Mouse (Mus musculus) myocyte (in vitro differentiated cells): ENCODE results near the gene Mxd4. TPM values are rescaled to one million over a fixed set of nuclear protein-coding genes. Genes with fewer than 3 reads are reported as not detected.

Experiments used
- H3K27me3 ChIP-seq: one replicate; pipeline ENCODE4 v1.6.1; 2011; ENCODE audit not compliant: control insufficient read depth, insufficient read depth, insufficient read length
- H3K36me3 ChIP-seq: one replicate; pipeline ENCODE4 v1.6.1; 2011; ENCODE audit not compliant: control insufficient read depth, insufficient read depth
- H3K4me2 ChIP-seq: one replicate; pipeline ENCODE4 v1.6.1; 2011; ENCODE audit warnings: low read depth, control low read depth
- H3K4me3 ChIP-seq: one replicate; pipeline ENCODE4 v1.5.1; 2011; ENCODE audit warnings: mild to moderate bottlenecking, control low read depth, moderate library complexity
- H3K79me2 ChIP-seq: one replicate; pipeline ENCODE4 v1.6.1; 2011; ENCODE audit not compliant: control insufficient read depth, insufficient read depth
- H3ac ChIP-seq: one replicate; pipeline ENCODE4 v1.6.1; 2011; ENCODE audit not compliant: control insufficient read depth, insufficient read length
- CEBPB ChIP-seq: IDR thresholded peaks from 2 replicates; pipeline ENCODE4 v1.6.1; 2011; ENCODE audit warnings: mild to moderate bottlenecking, moderate library complexity; ENCODE audit not compliant: poor library complexity, insufficient read depth, severe bottlenecking
- E2F4 ChIP-seq: IDR thresholded peaks from one replicate; pipeline ENCODE4 v1.6.1; 2011; ENCODE audit warnings: mild to moderate bottlenecking, control low read depth, moderate library complexity; ENCODE audit not compliant: insufficient read depth
- MAX ChIP-seq: IDR thresholded peaks from one replicate; pipeline ENCODE4 v1.6.1; 2011; ENCODE audit warnings: low read depth, mild to moderate bottlenecking, control low read depth
- MYOD1 ChIP-seq, 3 experiments: IDR thresholded peaks; one replicate each; pipeline ENCODE4 v1.6.1; 2011; ENCODE audit warnings: control low read depth in 2 of 3, low read depth in 2 of 3, mild to moderate bottlenecking in 2 of 3, moderate library complexity in 1 of 3; ENCODE audit not compliant: insufficient read length in 2 of 3, control insufficient read depth in 1 of 3
- MYOG ChIP-seq, 3 experiments: IDR thresholded peaks; one replicate each; pipeline ENCODE4 v1.6.1; 2011; ENCODE audit warnings: control low read depth in 2 of 3, low read depth in 2 of 3, mild to moderate bottlenecking in 2 of 3; ENCODE audit not compliant: insufficient read length in 2 of 3, control insufficient read depth in 1 of 3, insufficient read depth in 1 of 3
- POLR2A ChIP-seq: IDR thresholded peaks from one replicate; pipeline ENCODE4 v1.6.1; 2011; ENCODE audit warnings: low read depth, mild to moderate bottlenecking, control low read depth, moderate library complexity; ENCODE audit not compliant: insufficient read length
- POLR2AphosphoS2 ChIP-seq: IDR thresholded peaks from one replicate; pipeline ENCODE4 v1.6.1; 2011; ENCODE audit warnings: low read depth, control low read depth; ENCODE audit not compliant: insufficient read length
- REST ChIP-seq: IDR thresholded peaks from one replicate; pipeline ENCODE4 v1.6.1; 2011; ENCODE audit warnings: mild to moderate bottlenecking, control low read depth, moderate library complexity; ENCODE audit not compliant: insufficient read depth, insufficient read length
- SRF ChIP-seq: IDR thresholded peaks from one replicate; pipeline ENCODE4 v1.6.1; 2011; ENCODE audit warnings: low read depth; ENCODE audit not compliant: control insufficient read depth, insufficient read length
- TCF12 ChIP-seq: IDR thresholded peaks from one replicate; pipeline ENCODE4 v1.6.1; 2011; ENCODE audit warnings: mild to moderate bottlenecking, control low read depth; ENCODE audit not compliant: poor library complexity, insufficient read depth, severe bottlenecking
- TCF3 ChIP-seq: IDR thresholded peaks from one replicate; pipeline ENCODE4 v1.6.1; 2011; ENCODE audit warnings: low read depth, control low read depth; ENCODE audit not compliant: insufficient read length
- USF1 ChIP-seq: IDR thresholded peaks from one replicate; pipeline ENCODE4 v1.6.1; 2011; ENCODE audit warnings: low read depth, mild to moderate bottlenecking, control low read depth, moderate library complexity
- polyA plus RNA-seq: library from polyadenylated mRNA; unstranded; fragments of >200 nt; fragmentation: generic; extraction: Trizol; gene quantifications from one replicate; pipeline ENCODE4 v1.2.1, GENCODE M21; 2012; ENCODE audit warnings: missing spikeins

Mxd4 gene
- polyA plus RNA-seq, 1 experiment, result 26.4 TPM

GRCm38 (mm10) chr5:34175403-34175694 lies 12.2 kb downstream of the Mxd4 start:
- Histone ChIP-seq H3K36me3 (no peaks in the 10 kb centered on the region), H3K79me2 (no peaks in the 10 kb centered on the region), H3K4me3 (no peak overlapping the region), H3K27me3 (no peaks in the 10 kb centered on the region), H3K4me2 (no peak overlapping the region), H3ac (no peak overlapping the region)
- TF ChIP-seq CEBPB, result no peak
- no peak for TF ChIP-seq REST
- TF ChIP-seq MYOG (IDR thresholded peaks at IDR 0.05; ENCODE audit: control insufficient read depth in 1 of 3, insufficient read depth in 1 of 3, insufficient read length in 2 of 3, low read depth in 2 of 3), result no peak
- TF ChIP-seq MAX, result no peak
- TF ChIP-seq E2F4, result no peak
- TF ChIP-seq POLR2A, result no peak
- no peak for TF ChIP-seq USF1
- no peak for TF ChIP-seq POLR2AphosphoS2
- no peak for TF ChIP-seq MYOD1 (IDR thresholded peaks at IDR 0.05; ENCODE audit: control insufficient read depth in 1 of 3, insufficient read length in 2 of 3, low read depth in 2 of 3)
- TF ChIP-seq TCF12, result no peak
- no peak for TF ChIP-seq TCF3
- no peak for TF ChIP-seq SRF

GRCm38 (mm10) chr5:34174550-34175402 lies 12.7 kb downstream of the Mxd4 start:
- no peak overlapping the region for H3K4me2 ChIP-seq
- TF ChIP-seq E2F4 (no peak), TCF12 (no peak), MYOD1 (IDR thresholded peaks at IDR 0.05; ENCODE audit: control insufficient read depth in 1 of 3, insufficient read length in 2 of 3, low read depth in 2 of 3) (no peak), CEBPB (no peak), MYOG (IDR thresholded peaks at IDR 0.05; ENCODE audit: control insufficient read depth in 1 of 3, insufficient read depth in 1 of 3, insufficient read length in 2 of 3, low read depth in 2 of 3) (no peak), POLR2AphosphoS2 (no peak), SRF (no peak), MAX (no peak), POLR2A (no peak), USF1 (no peak), TCF3 (no peak), REST (no peak)
- no peak overlapping the region for H3K4me3 ChIP-seq
- no peaks in the 10 kb centered on the region for H3K79me2 ChIP-seq
- no peaks in the 10 kb centered on the region for H3K36me3 ChIP-seq
- H3K27me3 ChIP-seq, result no peaks in the 10 kb centered on the region
- H3ac ChIP-seq, result no peak overlapping the region

- Histone ChIP-seq H3K36me3 (no peaks in the 10 kb centered on the region), H3ac (no peak overlapping the region), H3K27me3 (no peaks in the 10 kb centered on the region), H3K4me2 (no peak overlapping the region), H3K79me2 (peaks cover under 1% of the 10 kb centered on the region), H3K4me3 (no peak overlapping the region)
- no peak for TF ChIP-seq POLR2A
- no peak for TF ChIP-seq SRF
- TF ChIP-seq E2F4, result no peak
- TF ChIP-seq TCF3, result no peak
- TF ChIP-seq REST, result no peak
- TF ChIP-seq POLR2AphosphoS2, result no peak
- no peak for TF ChIP-seq CEBPB
- TF ChIP-seq MYOG (IDR thresholded peaks at IDR 0.05; ENCODE audit: control insufficient read depth in 1 of 3, insufficient read depth in 1 of 3, insufficient read length in 2 of 3, low read depth in 2 of 3), result no peak
Observed at GRCm38 (mm10) chr5:34174021-34174420, 13.5 kb downstream of the Mxd4 start.

- Histone ChIP-seq H3K4me2 (no peak overlapping the region), H3K36me3 (peaks cover 2% of the 10 kb centered on the region), H3K4me3 (no peak overlapping the region), H3ac (no peak overlapping the region), H3K27me3 (no peaks in the 10 kb centered on the region), H3K79me2 (peaks cover 29% of the 10 kb centered on the region)
- TF ChIP-seq MYOG (IDR thresholded peaks at IDR 0.05; ENCODE audit: control insufficient read depth in 1 of 3, insufficient read depth in 1 of 3, insufficient read length in 2 of 3, low read depth in 2 of 3), result no peak
- no peak for TF ChIP-seq E2F4
- no peak for TF ChIP-seq TCF12
- TF ChIP-seq TCF3, result no peak
- no peak for TF ChIP-seq USF1
- no peak for TF ChIP-seq POLR2AphosphoS2
- TF ChIP-seq SRF, result no peak
- no peak for TF ChIP-seq CEBPB
- TF ChIP-seq MYOD1 (IDR thresholded peaks at IDR 0.05; ENCODE audit: control insufficient read depth in 1 of 3, insufficient read length in 2 of 3, low read depth in 2 of 3), result no peak
- TF ChIP-seq MAX, result no peak
Observed at GRCm38 (mm10) chr5:34170726-34171125, 16.8 kb downstream of the Mxd4 start.

- Histone ChIP-seq H3ac (no peak overlapping the region), H3K27me3 (no peaks in the 10 kb centered on the region), H3K4me2 (peak overlapping the region; percentile 97), H3K36me3 (peaks cover 4% of the 10 kb centered on the region), H3K79me2 (peaks cover 35% of the 10 kb centered on the region), H3K4me3 (peak overlapping the region; percentile 37)
- TF ChIP-seq TCF12, result no peak
- TF ChIP-seq SRF, result no peak
- TF ChIP-seq MYOG (IDR thresholded peaks at IDR 0.05; ENCODE audit: control insufficient read depth in 1 of 3, insufficient read depth in 1 of 3, insufficient read length in 2 of 3, low read depth in 2 of 3), result no peak
- no peak for TF ChIP-seq CEBPB
- no peak for TF ChIP-seq USF1
- TF ChIP-seq E2F4, result no peak
- TF ChIP-seq POLR2A, result no peak
Observed at GRCm38 (mm10) chr5:34169954-34170353, 17.6 kb downstream of the Mxd4 start.
